Mouse (Mus musculus): Measurements from ENCODE around the gene Timm44.

The Timm44 gene

DNA sequence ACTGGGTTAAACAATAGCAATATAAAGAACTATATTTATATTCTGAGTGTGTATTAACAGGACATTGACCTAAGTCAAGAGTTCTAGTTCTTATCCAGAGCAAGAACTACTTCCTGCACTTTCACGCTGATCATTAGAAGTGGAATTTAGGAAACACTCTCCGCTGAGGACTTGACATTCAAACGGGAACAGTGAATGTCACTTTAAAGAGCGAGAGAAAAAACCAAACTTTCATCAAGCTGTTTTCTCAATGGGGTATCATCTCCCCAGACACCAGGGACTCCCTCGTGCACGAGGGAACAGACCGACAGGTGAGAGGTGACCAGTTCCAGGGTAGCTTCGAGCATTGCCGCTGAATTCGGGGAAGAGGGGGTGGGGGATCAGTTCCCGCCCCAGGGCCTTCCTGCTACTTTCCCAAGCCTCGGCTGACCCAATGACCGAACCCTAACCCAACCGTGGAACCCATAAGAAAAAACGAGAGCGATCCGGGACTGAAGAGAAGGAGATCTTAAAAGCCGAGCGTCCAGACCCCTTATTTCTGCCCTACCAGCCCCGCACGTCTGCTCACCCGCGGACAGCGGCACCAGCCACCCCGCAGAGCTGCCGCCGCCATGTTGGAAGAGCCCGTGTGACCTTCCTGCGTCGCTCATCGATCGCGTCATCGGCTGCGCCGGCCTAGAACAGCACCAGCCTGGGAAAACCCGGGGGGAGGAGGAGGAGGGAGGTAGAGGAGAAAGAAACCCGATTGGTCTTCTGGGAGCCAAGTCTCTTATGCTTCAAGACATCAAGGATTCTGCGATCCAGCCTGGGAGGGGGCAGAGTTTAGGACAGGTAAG lies at the start of gene Timm44:
Gene Timm44 (minus strand): TSS at position 639 of the 836 bp plus-strand sequence.
- in situ Hi-C loops (cut with MboI): no loop called here

DNA sequence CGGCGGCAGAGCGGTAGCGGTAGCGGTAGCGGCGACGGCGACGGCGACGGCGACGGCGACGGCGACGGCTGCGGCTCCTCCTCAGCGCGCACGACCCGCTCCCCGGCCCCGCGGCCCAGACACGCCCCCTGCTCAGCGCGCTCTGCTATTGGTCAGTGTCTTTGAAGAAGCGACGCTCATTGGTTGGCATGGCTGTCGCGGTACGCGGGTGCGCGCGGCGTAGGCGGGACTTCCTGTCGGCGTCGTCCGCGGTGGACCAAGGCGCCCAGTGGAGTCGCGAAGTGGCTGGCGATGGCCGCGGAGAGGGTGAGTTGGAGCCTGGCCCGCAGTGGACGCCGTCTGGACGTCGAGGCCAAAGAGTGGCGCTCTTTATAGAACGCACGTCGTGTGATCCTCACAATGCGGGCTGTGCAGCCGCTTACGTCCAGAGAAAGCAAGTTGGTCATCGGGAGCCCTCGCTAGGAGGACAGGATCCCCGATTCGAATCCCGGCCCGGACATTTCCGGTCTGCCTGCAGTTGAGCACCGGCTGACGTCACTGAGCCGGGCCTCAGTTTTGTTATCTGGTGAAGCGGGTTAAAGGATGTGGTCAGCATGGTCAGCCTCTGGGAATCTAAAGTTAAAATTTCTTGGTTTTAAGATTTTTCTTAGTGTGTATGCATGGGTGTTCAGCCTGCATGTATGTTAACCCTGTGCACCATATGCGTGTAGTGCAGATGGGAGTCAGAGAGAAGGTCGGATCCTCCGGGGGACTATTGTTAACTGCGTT lies 49.5 kb upstream of the Timm44 start, which contains the start of the genes Ccl25 and Elavl1:
Gene Ccl25 (plus strand): TSS at position 228 of the 768 bp plus-strand sequence.
Gene Elavl1 (minus strand): TSS at position 431 of the 768 bp plus-strand sequence.
- in situ Hi-C loops (cut with MboI): no loop called here

DNA sequence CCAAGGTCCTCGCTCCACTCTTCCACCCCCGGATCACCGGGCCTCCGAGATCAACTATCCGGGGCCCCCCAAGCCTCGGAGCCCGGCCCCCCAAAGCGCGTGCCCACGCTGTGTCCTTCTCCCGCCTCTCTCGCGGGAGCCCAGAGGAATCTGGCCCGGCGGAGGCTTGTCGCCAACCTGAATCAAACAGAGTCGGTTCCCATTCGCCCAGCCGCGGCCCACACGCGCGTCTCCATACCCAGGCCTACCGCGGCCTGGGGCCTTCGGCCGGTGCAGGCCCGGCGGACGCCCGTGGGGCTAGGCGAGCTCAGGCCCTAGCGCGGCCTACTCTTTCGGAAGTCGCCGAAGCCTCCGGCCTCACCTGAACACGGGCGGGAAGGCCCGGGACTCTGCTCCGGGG lies 48.8 kb upstream of the Timm44 start:
- in situ Hi-C loops (cut with MboI): no loop called here

DNA sequence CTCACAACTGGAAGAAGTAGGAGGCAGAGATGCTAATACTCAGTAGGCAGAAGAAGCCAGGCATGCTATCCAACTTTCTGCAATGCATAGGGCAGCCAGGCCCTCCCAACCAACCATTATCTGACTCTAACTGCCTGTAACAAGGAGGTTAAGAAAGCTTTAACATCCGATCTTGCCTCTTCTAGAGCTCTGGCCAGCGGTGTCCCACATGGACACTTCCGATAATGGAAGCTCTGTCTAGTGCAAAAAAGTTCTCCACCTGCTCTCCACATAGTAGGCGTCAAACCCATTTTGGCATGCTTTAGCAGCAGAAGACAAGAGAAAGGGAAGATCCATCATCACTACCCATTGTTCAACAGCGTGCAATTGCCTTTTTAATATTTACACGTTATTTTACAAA lies 48.2 kb upstream of the Timm44 start:
- in situ Hi-C loops (cut with MboI): no loop called here

DNA sequence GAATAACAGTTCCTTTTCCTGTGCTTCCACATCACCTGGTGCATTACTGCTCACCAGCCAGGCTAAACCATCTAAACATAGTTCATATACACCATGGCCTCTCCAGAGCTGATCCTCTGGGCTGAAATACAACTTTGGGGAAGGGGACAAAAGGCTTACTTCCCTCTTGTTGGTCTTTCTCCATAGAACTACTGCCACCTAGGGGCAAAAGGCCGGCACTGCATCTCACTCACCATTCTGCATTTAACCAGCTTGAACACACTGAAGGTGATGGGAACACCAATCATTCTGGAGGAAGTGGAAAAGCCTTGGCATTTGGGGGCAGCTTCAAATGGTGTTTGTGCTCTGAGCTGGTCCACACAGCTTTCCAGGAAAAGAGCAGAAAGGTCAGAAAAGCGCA lies 46.8 kb upstream of the Timm44 start:
- in situ Hi-C loops (cut with MboI): no loop called here

DNA sequence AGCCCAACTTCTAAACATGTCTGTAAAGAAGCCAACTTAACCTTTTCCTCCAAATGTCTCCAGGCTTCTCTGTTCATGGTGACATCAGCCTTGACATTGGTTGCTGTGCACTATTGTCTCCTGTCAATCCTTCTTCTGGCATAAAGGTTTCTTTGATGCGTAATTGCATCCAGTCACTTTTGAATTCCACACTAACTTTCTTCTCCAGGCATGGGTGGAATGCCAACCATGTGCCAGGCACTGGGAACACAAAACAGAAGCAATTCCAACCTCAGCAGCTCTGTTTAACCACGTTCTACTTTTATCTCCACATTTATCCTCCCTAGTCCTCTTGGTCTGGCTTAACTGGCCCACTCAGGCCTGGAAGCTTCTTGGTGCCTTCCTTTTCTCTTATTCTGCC lies 45.3 kb upstream of the Timm44 start:
- in situ Hi-C loops (cut with MboI): no loop called here

DNA sequence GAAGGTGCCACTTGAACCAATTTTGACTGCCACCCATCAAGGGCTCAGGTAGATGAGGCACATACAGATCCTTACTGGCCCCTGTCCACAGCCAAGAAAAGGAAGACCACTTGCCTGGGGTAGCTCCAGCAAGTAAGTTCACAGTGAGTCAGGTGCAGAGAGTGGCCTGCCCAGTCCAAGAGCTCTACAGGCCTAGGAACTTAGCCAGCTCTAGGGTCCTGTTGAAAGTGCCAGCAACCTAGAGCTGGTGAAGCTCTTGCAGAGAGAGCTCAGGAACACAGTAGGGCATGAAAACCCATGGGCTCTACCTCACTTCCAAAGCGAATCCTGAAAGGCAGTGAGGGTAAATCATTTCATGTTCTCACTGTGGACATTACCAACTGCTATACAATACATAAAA lies 44.7 kb upstream of the Timm44 start:
- in situ Hi-C loops (cut with MboI): no loop called here

DNA sequence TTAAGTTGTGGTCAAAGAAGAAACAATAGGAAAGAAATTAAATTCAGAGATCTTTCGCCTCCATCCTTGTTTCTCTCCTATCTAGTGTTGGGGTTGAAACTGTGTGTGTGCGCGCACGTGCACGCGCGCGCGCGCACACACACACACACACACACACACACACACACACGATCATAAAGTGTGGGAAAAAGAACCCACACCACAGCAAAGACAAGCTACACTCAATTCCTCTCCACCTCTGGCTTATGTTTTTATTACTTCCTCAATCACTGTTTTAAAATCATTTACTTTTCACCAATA lies 43.8 kb upstream of the Timm44 start:
- in situ Hi-C loops (cut with MboI): no loop called here

DNA sequence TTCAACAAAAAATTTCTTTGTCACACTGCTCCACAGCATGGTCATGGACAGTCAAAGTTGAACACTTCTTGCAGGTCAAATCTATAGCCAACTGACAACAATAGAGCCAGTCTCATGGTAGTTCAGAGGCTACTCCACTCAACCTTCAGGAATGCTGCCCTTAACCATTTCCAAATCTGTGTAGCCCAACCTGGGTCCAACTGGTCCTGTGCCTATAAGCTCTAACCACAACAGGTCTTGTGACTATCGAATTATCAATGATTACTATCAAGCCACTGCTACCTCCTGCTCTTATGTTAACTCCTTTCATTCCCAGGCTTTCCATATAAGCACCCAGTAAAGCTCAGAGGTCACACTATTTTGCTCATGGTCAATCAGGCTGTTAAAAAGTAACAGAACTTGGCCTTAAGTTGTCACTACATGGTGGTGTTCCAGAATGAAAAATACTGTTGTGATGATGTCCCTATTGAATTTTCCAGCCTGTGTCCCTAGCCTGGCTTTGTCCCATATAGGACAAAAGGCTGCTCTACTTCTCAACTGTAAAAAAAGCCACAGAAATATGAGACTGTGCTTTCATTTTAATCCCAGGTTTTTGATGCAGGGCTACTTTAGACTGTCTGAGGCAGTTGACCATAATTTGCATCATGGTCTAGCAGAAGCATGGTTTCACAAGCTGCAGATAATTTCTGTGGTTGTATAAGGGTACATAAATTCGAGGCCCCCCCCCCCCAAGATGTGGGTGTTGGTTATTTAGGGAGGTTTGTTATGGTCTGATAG lies 43.3 kb upstream of the Timm44 start:
- in situ Hi-C loops (cut with MboI): no loop called here

DNA sequence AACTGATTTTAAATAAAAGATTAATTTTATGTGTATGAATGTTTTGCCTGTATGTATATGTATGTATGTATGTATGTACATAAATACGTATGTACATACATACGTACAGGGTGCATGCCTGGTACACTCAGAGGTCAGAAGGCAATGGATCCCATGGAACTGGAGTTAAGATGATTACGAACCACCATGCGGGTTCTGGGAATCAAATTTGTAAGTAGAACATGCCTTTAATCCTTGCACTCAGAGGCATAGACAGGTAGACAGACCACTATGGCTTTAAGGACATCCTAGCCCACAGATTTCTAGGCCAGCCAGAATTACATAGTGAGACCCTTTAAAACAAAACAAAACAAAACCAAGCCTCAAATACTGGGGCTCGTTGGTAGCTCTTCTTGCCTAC lies 42.4 kb upstream of the Timm44 start:
- in situ Hi-C loops (cut with MboI): no loop called here

DNA sequence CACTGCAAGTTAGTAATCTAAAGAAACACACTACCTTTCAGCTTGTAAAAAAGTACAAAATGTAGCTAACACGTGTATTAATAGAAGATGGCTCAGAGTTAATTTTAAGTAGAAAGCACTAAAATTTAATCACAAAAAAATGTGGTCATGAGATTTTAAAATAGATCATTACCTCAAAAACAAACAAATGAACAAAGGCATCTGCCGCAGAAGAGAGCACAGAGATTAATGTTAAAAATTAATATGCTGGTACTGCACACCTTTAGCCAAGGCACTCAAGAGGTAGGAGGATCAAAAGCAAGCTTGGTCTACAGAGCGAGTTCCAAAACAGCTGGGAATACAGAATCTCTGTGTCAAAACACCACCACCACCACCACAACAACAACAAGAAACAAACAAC lies 39.1 kb upstream of the Timm44 start:
- in situ Hi-C loops (cut with MboI): no loop called here

DNA sequence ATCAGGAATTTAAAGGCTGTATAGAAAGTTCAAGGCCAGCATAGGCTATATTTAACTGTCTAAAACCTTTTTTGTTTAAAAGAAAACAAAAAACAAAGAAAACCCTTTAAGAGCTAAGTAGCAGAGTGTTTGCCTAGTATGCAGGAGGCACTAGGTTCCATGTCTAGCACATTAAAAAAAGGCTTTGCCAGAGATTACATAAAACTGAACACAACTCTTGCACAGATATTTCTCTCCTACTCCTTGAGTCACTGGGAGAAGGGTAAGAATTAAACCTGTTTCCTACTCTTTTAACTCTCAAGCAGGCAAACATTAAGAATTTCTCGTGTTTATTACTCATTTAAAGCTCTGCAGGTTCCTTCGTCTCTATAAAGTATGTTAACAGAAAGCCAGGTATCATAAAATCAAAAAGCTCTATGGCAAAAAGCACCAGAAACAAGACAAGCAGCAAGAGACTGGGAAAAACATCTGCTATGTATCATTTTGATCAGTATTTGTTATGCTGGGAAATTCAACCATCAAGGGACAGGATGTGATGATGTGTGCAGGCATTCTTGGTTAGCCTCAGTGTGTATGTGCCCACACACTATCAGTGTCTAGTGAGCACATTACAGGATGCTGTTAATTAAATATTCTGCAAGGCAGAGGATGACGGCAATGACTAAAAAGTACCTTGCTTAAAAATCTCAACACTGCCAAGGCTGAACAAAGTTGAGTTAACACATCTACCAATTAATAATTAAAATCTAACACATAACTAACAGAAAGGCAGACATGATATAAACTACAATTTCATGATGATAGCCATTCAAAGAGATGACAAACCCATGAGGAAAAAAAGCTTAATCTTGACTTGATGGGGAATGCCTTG lies 37.8 kb upstream of the Timm44 start:
- in situ Hi-C loops (cut with MboI): no loop called here

DNA sequence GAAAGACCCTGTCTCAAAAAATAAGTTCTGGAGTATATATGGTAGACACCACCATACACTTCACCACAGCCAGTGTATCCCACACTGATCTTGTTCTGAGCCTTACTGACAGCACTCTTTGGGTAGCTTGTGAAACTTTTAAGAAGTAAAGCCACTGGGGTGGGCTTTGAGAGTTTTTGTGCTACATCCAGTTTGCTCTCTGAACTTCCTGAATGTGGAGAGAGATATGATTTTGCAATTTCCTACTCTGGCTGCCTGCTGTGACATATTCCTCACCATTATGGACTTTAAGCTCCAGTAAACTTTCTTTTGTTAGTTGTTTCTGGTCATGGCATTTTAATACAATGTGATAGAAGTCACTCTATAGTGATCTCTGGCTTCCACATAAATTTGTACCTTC lies 36.4 kb upstream of the Timm44 start:
- in situ Hi-C loops (cut with MboI): no loop called here

DNA sequence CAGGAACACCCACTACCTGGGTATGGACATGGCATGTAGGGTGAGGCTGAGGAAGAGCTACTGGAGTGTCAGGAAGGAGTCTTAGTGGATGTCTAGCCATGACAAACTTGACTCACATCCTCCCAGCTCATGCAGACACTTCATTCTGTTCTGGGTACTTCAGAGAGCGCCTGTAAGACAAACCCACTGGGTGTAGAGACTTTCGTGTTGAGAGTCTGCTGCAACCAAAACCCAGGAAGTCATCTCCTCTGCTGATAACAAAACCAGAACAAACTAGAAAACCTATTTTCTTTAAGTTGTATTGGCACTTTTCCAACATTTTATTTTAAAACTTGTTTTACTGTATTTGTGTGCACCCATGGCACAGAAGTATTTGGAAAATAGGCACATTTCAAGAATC lies 30.1 kb upstream of the Timm44 start:
- in situ Hi-C loops (cut with MboI): no loop called here

DNA sequence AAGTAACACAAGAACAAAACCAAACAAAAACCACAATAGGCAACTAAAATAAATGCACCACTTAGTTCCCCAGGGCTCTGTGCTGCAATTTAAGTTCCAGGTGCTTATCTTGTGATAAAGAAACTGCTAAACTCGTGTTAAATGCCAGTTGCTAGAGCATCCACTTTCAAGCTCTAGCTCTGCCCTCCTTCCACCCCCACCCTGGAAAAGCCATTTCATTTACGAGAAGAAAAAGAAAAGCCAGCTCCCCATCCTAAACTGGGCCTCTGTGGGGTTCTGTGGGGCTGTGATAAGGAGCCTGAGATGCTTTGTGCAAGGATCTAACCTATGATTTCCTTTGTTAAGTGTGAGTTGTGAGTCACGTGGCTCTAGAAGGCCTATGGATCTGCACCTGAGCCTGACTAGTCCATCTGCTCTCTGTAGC lies 28.4 kb upstream of the Timm44 start:
- in situ Hi-C loops (cut with MboI): no loop called here

DNA sequence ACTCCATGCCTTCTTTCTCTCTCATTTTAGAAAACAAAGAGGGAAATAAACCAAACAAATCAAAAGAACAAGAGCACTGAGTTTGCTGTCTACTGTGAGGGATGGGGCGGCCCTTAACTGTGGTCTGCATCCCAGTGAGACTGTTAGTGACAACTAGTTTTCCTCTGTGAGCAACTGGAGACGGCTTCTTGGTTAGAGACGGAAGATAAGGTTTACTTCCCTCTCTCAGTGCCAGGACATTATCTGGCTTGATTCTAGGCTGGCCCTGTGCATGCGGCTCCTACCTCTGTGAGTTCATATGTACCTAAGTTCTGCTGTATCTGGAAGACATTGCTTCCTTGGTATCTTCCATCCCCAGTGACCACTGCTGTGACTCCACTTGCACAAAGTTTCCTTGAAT lies 22.1 kb upstream of the Timm44 start:
- in situ Hi-C loops (cut with MboI): no loop called here

DNA sequence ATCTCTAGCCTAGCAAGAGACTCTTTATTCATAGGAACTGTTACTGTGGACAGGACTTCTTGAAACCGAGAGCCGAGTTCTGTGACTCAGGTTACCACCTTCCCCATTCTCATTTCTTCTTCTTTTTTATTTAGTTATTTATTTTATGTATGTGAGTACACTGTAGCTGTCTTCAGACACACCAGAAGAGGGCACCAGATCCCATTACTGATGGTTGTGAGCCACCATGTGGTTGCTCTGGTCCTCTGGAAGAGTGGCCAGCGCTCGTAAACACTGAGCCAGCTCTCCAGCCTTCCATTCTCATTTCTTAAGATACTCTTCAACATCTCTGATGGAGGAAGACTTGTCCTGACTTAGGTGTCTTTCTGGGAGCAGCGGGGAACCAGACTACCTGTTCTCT lies 17.0 kb upstream of the Timm44 start:
- in situ Hi-C loops (cut with MboI): no loop called here

DNA sequence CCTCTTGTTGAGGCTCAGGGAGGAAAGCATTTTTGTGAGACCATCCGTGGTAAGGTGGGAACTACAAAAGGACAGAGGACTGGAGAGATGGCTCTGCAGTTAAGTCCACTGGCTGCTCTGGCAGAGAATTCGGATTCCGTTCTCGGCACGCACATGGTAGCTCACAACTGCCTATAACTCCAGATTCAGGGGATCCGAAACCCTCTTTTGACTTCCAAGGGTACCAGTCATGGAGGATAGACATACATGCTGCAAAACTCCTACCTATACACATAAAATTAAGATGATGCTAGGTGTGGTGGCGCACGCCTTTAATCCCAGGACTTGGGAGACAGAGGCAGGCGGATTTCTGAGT lies 375 bp upstream of the Timm44 start:
- in situ Hi-C loops (cut with MboI): no loop called here

DNA sequence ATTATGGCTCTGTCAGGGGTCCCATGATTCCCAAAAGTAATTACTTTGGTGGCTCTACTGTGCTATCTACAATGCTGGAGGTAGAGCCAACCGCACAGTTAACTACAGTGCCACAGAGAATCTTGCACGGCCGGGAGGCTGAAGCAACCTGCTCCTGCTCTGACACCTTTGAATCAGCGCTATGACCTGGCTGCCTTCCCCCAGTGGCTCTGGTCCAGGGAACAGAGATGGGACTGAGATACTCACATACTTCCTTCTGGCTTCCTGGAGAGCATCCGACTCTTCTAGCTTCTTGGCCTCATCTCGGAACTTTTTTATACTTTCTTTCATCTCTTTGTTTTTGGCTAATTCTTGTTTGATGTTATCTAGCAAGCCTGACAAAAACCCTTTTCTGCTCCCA lies 6.1 kb downstream of the Timm44 start:
- in situ Hi-C loops (cut with MboI): no loop called here

DNA sequence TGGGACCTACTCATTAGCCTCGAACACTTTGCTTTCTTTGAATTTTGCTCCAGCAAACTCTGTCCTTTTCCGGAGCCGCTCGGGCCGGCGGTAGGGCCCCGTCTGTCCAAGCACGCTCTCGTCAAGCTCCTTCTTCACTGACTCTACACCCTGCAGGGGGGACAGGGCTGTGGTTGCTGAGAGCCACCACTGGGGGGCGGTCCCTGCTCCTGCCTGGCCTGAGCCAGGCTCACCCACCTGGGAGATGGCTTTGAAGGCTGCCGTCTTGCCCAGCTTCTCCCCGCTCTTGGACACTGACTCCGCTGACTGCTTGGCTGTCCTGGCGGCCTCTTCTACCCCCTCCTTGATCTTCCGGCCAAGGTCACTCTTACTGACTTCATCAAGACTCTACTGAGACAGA lies 8.1 kb downstream of the Timm44 start:
- in situ Hi-C loops (cut with MboI): no loop called here

DNA sequence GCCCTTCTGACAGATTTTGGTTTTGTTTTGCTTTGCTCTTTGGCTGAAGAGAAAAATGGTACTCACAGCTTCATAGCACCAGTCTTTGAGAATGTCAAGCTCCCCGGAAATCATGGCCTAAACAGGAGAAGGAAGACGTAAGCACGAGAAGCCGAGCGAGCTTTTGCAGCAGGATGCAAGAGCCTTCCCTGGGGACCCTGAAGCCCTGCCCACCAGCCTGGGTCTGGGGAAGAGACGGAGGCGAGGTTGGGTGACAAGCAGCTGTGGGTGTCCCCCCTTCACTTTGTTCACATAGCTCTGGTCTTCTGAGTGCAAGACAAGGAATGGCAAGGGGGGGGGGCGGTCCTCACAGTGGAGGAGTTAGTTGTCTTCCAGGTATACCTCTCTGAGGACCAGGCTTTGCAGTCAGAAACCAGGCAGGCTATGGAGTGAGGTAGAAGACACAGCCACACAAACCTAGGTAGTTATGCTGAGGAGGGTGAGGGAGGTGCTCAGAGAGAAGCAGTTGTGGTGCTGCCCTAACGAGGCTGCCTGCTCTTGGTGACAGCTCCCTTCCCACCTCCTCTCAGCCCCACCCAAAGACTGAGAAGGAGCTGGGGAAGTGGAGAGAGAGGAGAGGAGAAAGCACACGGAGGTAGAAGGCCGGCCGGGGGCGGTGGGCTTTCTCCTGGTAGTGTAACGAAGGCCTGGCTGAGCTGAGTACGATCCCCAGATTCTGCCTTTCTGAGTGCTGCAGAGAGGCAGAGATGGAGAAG lies 10.4 kb downstream of the Timm44 start:
- in situ Hi-C loops (cut with MboI): no loop called here

Data from mature B cell (primary cell).